Mouse (Mus musculus) ovary, postnatal 10 days (tissue): Measurements from ENCODE around the gene Tex14.
A peak's percentile ranks its signal among the peaks of the same experiment; 100 is the strongest.
"Not testable (repeated sequence)": the region's sequence is repeated elsewhere in the genome, so short reads cannot be mapped to it uniquely, and the experiment has no call there.

Experiments used
- DNase-seq: peaks from one replicate; pipeline ENCODE4 v3.0.0; 2022; ENCODE audit warnings: low spot score

Gene Tex14

GRCm38 (mm10) chr11:87448476-87449199 lies 43.8 kb downstream of the Tex14 start:
- DNase-seq, result not testable (repeated sequence)

- DNase-seq, result no peak
Observed at GRCm38 (mm10) chr11:87449200-87449547, 44.3 kb downstream of the Tex14 start.

- not testable (repeated sequence) for DNase-seq
Observed at GRCm38 (mm10) chr11:87449847-87450246, 45.0 kb downstream of the Tex14 start.

GRCm38 (mm10) chr11:87452779-87453178 lies 47.9 kb downstream of the Tex14 start:
- not testable (repeated sequence) for DNase-seq

GRCm38 (mm10) chr11:87453216-87454034 lies 48.6 kb downstream of the Tex14 start:
- DNase-seq, result no peak

GRCm38 (mm10) chr11:87454035-87454690 lies 49.3 kb downstream of the Tex14 start:
- no peak for DNase-seq

GRCm38 (mm10) chr11:87455573-87455972 lies 50.7 kb downstream of the Tex14 start:
- DNase-seq, result no peak

GRCm38 (mm10) chr11:87455984-87456383 lies 51.1 kb downstream of the Tex14 start:
- no peak for DNase-seq

GRCm38 (mm10) chr11:87460566-87460965 lies 55.7 kb downstream of the Tex14 start:
- DNase-seq, result no peak

- peak; percentile 35 for DNase-seq
Observed at GRCm38 (mm10) chr11:87461780-87462460, 57.1 kb downstream of the Tex14 start.

GRCm38 (mm10) chr11:87462461-87463242 lies 57.8 kb downstream of the Tex14 start:
- no peak for DNase-seq

- no peak for DNase-seq
Observed at GRCm38 (mm10) chr11:87463243-87463540, 58.3 kb downstream of the Tex14 start.

- DNase-seq, result not testable (repeated sequence)
Observed at GRCm38 (mm10) chr11:87463792-87464430, 59.0 kb downstream of the Tex14 start.

- no peak for DNase-seq
Observed at GRCm38 (mm10) chr11:87465990-87466593, 61.2 kb downstream of the Tex14 start.

GRCm38 (mm10) chr11:87467491-87468277 lies 62.8 kb downstream of the Tex14 start:
- DNase-seq, result no peak

GRCm38 (mm10) chr11:87468278-87468655 lies 63.4 kb downstream of the Tex14 start:
- no peak for DNase-seq

GRCm38 (mm10) chr11:87468706-87469315 lies 63.9 kb downstream of the Tex14 start:
- DNase-seq, result no peak

- peak; percentile 27 for DNase-seq
Observed at GRCm38 (mm10) chr11:87470807-87471698, 66.2 kb downstream of the Tex14 start.

GRCm38 (mm10) chr11:87471699-87471997 lies 66.8 kb downstream of the Tex14 start:
- not testable (repeated sequence) for DNase-seq
